Mouse (Mus musculus): ENCODE measurements around the gene Rps8. TPM values are rescaled to one million over a fixed set of nuclear protein-coding genes. Genes with fewer than 3 reads are reported as not detected.

The Rps8 gene
- total RNA-seq, 1 experiment from 2014 or later = 1,241 TPM

- ATAC-seq (replicated peaks; ENCODE audit: insufficient number of reproducible peaks, low FRiP score, low TSS enrichment, poor library complexity, severe bottlenecking) = no peak
These were observed 27.9 kb downstream of the Rps8 start for GRCm38 (mm10) chr4:117127991-117128686.

DNA sequence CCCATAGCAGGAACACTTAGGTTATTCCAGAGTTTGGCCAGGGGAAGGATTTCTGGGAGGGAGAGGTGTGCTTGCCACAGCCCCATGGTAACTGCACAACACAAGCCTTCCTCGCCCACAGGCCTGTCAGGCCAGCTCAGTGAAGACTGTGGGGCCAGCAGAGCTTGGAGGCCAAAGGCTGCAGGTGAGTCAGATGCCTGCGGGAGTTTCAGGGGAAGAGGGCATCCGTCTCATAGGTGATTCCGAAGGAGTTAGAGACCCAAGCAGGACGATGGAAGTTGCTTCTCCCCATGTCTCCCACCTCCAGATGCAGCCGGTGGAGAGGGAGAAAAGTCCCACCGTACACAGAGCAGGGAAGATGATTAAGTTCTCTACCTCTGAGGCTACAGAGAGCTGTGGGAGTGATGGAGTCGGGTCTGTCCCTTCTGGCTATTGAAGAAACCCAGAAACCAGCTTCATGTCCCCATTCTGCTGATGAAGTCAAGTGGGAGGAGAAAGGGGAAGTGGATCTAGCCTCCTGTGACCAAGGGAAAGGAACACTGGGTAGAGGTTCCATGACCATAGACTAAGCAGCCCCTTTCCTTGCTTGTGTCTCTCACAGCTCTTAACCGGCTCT is 29.3 kb downstream of the Rps8 start, which contains the start of gene Tctex1d4:
Gene Tctex1d4 (plus strand): TSS at position 120 of the 616 bp plus-strand sequence.
- ATAC-seq (replicated peaks; ENCODE audit: insufficient number of reproducible peaks, low FRiP score, low TSS enrichment, poor library complexity, severe bottlenecking) = peak; percentile 18; the same call in 1 of the 2 replicates

DNA sequence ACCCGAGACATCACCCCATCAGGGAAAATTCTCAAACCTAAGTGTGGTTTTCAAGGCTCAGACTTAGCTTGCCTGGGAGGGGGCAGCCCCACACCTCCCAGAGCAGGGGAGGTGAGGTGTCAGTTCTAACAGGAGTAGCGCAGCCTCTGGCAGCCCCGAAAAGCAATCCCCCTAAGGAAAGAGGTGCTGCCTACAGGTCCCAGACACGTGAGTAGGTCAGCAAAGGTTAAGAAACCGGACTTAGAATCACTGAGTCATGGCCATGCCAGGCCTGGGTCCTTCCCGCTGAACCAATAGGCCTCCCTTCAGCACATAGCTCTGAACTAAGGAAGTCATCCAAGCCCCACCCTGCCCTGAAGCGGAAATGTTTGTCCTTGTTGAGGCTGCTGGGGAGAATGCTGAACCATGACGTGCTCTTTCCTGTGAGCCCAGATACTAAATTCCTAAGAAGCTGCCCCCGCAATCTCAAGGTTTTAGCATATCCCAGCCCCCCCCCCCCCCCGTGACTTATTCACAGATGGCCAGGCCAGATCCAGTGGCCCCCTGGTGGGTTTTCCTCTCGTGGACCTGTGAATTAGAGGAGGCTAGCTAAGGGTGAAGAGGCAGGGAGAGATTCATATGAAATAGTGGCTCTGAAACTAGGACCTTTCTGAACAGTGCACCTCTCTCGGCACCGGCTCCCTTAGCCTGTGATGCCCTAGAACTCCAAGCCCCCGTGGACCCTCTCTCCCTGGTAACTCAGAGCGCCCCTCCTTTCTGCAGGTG is 30.0 kb downstream of the Rps8 start:
- peak; percentile 64 for ATAC-seq (replicated peaks; ENCODE audit: insufficient number of reproducible peaks, low FRiP score, low TSS enrichment, poor library complexity, severe bottlenecking)

GRCm38 (mm10) chr4:117125348-117125909 is 30.6 kb downstream of the Rps8 start, which contains the start of gene Btbd19:
Gene Btbd19 (minus strand): TSS chr4:117125725.
- ATAC-seq (replicated peaks; ENCODE audit: insufficient number of reproducible peaks, low FRiP score, low TSS enrichment, poor library complexity, severe bottlenecking) = no peak

- ATAC-seq (replicated peaks; ENCODE audit: insufficient number of reproducible peaks, low FRiP score, low TSS enrichment, poor library complexity, severe bottlenecking) = peak; percentile 28
These were observed 31.3 kb downstream of the Rps8 start for GRCm38 (mm10) chr4:117124518-117125347.

- no peak for ATAC-seq (replicated peaks; ENCODE audit: insufficient number of reproducible peaks, low FRiP score, low TSS enrichment, poor library complexity, severe bottlenecking)
These were observed 31.9 kb downstream of the Rps8 start for GRCm38 (mm10) chr4:117124218-117124517.

GRCm38 (mm10) chr4:117123546-117124217 is 32.4 kb downstream of the Rps8 start:
- ATAC-seq (replicated peaks; ENCODE audit: insufficient number of reproducible peaks, low FRiP score, low TSS enrichment, poor library complexity, severe bottlenecking) = no peak

DNA sequence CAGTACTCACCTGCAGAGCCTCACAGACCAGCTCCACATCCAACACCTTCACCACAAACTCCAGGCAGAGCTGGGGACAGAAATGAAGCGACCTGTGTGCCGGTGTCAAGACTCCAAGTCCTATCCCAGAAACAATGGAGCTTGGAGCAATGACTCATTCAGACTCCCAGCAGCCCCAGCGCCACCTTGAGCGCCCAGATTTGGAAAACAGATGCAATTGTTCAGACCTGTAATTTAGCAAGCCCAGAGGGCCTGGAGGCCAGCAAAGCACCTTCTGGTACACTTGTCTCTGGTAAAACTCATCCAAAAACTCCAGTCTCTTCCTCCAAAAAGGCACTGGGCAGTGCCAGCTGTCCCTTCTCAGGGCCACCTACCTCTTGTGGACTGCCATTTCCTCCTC is 33.8 kb downstream of the Rps8 start:
- no peak for ATAC-seq (replicated peaks; ENCODE audit: insufficient number of reproducible peaks, low FRiP score, low TSS enrichment, poor library complexity, severe bottlenecking)

DNA sequence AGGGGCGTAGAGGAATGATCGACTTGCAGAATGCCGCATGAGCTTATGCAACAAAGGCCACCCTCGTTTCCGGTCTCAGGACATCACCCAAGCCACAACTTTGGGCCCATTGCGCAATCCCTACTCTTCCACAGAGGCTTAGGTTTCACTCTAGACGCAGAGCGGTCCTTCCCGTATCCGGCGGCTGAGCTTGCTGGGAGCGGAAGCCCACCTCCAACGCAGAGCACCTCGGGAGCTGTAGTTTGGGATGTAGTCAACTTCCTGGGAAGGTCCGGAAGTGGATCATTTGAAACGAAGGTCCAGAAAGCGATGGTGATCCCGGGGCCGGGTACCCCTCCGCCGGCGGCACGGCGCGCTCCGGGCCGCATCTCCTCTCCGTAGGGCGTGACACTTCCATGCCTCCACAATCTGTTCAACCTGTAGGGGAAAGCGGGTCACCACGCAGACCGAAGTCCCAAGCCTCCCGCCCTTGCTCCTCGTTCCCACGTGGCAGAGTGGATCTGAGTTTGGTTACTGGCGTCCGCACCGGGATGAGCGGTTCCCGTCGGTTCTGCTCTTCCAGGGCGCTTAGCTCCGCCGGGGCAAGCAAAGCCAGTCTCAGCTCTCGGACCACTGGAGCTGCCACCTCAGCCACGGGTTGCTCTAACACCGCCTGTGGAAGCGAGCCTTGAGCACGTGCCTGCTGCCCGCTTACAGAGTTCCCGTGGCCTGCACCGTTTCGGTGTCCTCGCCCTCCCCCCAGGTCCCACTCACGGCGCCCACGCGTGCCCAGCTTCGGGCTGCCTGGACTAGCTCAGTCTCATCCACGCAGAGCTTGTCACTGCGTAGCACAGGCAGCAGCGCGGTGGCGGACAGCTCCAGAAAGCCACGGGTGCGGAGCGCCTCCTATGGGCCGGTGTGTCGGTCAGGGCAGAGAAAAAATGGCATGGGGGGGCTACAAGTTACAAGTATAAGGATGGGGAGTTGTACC is 35.3 kb downstream of the Rps8 start:
- peak; percentile 83 for ATAC-seq (replicated peaks; ENCODE audit: insufficient number of reproducible peaks, low FRiP score, low TSS enrichment, poor library complexity, severe bottlenecking)

DNA sequence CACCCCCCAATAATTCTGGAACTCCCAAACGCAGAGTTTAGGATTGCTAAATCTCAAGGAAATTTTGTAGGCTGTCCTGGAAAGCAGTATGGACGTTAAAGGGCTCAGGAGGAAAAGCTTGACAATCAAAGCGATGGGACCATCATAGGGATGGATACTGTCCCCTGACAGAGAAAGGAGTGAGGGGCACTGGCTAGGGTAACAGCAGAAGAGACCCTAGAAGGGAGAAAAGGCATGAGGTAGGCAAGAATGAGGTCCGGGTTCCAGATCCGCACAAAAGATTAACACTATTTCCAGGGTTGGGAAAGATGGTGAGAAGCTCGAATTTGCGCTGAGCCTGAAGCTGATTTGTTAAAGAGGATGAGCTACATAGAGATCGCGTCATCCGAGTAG is 36.0 kb downstream of the Rps8 start:
- ATAC-seq (replicated peaks; ENCODE audit: insufficient number of reproducible peaks, low FRiP score, low TSS enrichment, poor library complexity, severe bottlenecking) = no peak

DNA sequence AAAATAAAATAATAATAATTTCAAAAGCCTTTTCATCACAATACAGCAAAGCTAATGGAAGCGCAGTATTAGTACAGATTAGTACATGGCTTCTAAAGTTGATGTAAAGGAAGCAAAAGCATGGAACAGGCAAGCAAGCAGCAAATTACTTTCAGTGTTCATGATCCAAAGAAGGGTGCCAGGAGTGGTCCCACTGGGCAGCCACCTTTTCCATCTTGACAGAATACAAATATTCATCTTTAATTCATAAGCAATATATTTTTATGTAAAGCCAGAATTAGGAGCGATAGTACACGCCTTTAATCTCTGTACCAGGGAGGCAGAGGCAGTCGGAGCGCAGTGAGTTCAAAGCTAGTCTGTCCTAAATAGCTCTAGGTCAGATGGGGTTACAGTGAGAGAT is 36.4 kb downstream of the Rps8 start:
- no peak for ATAC-seq (replicated peaks; ENCODE audit: insufficient number of reproducible peaks, low FRiP score, low TSS enrichment, poor library complexity, severe bottlenecking)

DNA sequence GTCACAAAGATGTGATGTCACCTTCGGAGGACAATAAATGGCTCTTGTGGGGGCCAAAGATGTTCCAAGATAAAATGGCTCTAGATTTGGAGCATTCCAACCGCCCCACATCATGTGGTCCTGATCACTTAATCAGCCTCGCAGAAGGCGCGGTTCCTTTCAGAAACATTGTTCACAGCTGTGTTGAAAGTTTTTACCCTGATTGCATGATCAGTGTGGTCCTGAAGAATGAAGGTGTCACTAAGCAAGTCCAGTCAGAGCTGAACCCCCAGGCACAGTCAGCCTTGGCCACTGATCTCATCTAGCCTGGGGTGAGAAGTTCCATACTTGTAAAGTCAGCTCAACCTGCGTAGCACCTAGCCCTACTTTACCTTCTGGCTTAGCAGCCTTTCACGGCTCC is 38.1 kb downstream of the Rps8 start:
- ATAC-seq (replicated peaks; ENCODE audit: insufficient number of reproducible peaks, low FRiP score, low TSS enrichment, poor library complexity, severe bottlenecking) = no peak

- ATAC-seq (replicated peaks; ENCODE audit: insufficient number of reproducible peaks, low FRiP score, low TSS enrichment, poor library complexity, severe bottlenecking) = no peak
These were observed 40.5 kb downstream of the Rps8 start for GRCm38 (mm10) chr4:117115592-117115991.

DNA sequence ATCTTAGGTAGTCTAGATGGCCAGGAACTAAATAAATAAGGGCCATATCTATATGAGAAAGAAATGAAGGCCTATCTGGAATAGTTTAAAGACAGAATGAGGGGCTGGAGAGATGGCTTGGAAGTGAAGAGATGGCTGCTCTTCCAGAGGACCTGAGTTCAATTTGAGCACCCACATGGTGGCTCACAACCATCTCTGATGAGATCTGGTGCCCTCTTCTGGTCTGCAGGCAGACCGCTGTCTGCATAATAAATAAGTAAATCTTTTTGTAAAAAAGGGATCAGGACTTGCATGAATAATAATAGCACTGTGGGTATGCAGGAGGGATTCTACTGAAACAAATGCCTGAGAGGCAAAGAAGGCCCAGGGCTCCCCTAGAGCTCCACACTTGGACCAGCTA is 42.8 kb downstream of the Rps8 start:
- ATAC-seq (replicated peaks; ENCODE audit: insufficient number of reproducible peaks, low FRiP score, low TSS enrichment, poor library complexity, severe bottlenecking) = no peak

GRCm38 (mm10) chr4:117110985-117111384 is 45.1 kb downstream of the Rps8 start:
- ATAC-seq (replicated peaks; ENCODE audit: insufficient number of reproducible peaks, low FRiP score, low TSS enrichment, poor library complexity, severe bottlenecking) = no peak

- ATAC-seq (replicated peaks; ENCODE audit: insufficient number of reproducible peaks, low FRiP score, low TSS enrichment, poor library complexity, severe bottlenecking) = no peak
These were observed 45.8 kb downstream of the Rps8 start for GRCm38 (mm10) chr4:117110249-117110648.

DNA sequence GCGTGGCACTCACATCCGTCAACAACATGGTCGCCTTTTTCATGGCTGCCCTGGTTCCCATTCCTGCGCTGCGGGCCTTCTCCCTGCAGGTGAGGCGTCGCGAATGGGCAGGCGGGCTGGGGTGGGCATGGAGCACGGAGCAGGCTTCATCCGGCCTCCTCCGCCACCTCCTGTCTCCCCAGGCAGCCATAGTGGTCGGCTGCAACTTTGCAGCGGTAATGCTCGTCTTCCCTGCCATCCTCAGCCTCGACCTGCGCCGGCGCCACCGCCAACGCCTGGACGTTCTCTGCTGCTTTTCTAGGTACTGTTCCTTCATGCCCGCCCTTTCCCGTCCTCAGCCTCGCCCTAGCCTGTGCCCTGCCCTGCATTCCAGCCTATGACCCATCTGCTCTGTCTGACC is 46.7 kb downstream of the Rps8 start:
- ATAC-seq (replicated peaks; ENCODE audit: insufficient number of reproducible peaks, low FRiP score, low TSS enrichment, poor library complexity, severe bottlenecking) = no peak
